Mouse (Mus musculus) C2C12 (cell line): ENCODE data around the gene Lysmd1.

ENCODE experiments used
- CTCF ChIP-seq: IDR thresholded peaks from one replicate; pipeline ENCODE4 v1.5.1; 2011; ENCODE audit not compliant: control insufficient read depth, insufficient read depth, insufficient read length
- MAX ChIP-seq: IDR thresholded peaks from one replicate; pipeline ENCODE4 v1.6.1; 2011; ENCODE audit warnings: mild to moderate bottlenecking, control low read depth
- MYOD1 ChIP-seq: IDR thresholded peaks from one replicate; pipeline ENCODE4 v1.6.1; 2011; ENCODE audit warnings: low read depth; ENCODE audit not compliant: control insufficient read depth, insufficient read length
- MYOG ChIP-seq: IDR thresholded peaks from one replicate; pipeline ENCODE4 v1.6.1; 2011; ENCODE audit not compliant: control insufficient read depth, insufficient read length; ENCODE audit errors: extremely low read depth
- USF1 ChIP-seq: IDR thresholded peaks from one replicate; pipeline ENCODE4 v1.6.1; 2011; ENCODE audit warnings: low read depth, mild to moderate bottlenecking, control low read depth, moderate library complexity

GRCm38 (mm10) chr3:95129226-95129651, 4.6 kb upstream of the Lysmd1 start:
- no peak for TF ChIP-seq CTCF
- no peak for TF ChIP-seq MAX
- no peak for TF ChIP-seq USF1
- no peak for TF ChIP-seq MYOG
- no peak for TF ChIP-seq MYOD1
